Mouse (Mus musculus): ENCODE measurements around the gene Fat3.

- TF ChIP-seq CTCF (IDR thresholded peaks at IDR 0.05; ENCODE audit: borderline replicate concordance, insufficient read depth, low read depth, low read length) (no peak), POLR2A (IDR thresholded peaks at IDR 0.05; ENCODE audit: borderline replicate concordance, insufficient read depth, low read length) (no peak)
These were observed 524.0 kb downstream of the Fat3 start for GRCm38 (mm10) chr9:15976959-15977663.

Data from cerebellum, adult 2 months (tissue).